Mouse (Mus musculus) CD4-positive, CD25-positive, alpha-beta regulatory T cell (primary cell): ENCODE measurements around the gene Fbxw17. TPM values are rescaled to one million over a fixed set of nuclear protein-coding genes. Genes with fewer than 3 reads are reported as not detected.

Experiments
- polyA plus RNA-seq: library from polyadenylated mRNA; unstranded; fragments of 100-300 nt; shearing (Covaris generic); gene quantifications from one replicate; pipeline ENCODE4 v1.2.1, GENCODE M21; 2017

The Fbxw17 gene
- polyA plus RNA-seq, result 28.8 TPM

DNA sequence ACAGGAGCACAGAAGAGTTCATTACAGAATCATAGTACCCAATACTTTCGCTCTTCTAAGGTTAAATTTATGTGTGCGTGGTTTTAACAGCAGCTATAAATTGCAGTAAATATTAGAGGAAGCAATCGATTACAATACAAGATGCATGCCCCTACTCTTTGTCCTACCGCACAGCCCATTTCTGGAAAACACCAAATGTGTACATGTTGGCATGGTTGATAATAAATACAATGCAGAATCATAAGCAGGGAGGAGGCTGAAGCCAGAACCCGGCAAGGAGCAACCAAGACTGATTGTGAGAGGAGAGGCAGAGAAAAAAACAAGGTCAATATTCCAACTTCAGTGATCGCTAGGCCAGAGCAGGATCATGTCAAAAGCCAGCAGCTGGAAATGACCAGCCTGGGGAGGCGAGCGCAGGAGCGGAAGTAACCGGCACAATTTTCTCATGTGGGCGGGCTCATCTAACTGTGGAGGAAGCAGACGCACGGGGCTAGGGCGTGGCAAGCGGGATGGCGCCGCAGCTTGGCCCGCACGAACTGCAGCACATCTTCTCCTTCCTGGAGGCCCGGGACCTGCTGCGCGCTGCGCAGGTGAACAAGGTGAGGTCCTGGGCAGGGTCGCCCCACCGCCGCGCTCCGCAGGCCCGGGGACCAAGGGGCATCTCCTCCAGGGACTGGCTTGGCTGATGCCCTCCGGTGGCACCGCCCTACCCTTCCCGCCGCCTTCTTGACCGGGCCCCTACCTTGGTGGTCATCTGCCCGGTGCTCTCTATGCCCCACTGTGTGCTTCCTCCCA, at the start of gene Fbxw17:
Fbxw17 (plus strand) TSS at position 476 of the 795 bp plus-strand sequence.

DNA sequence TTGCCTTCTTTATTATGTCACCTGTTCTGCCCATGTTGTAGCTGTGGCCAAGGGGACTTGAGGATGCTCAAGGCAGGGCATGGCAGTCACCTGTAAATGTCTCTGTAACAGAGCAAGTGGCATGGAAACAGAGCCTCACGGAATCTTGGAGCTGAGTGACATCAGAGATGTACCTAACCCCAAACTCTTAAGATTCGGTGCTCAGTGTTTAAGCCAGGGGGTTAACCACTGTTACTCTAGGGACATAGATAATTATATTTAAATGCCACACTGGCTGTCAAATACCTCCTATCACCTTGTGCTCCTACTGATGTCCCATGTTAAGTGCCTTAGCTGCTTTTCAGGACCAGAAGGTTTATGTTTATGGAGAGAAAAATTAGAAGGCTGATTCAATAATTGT, 26.1 kb downstream of the Fbxw17 start, which contains the start of gene Gm47429:
Gm47429 (minus strand) TSS at position 101 of the 400 bp plus-strand sequence.

GRCm38 (mm10) chr13:50467007-50467406, 49.3 kb downstream of the Fbxw17 start, which contains the start of gene Nutm2:
Nutm2 (plus strand) TSS chr13:50467307.

Other genes with a start within 250 kb of the Fbxw17 start
- not detected for gene Gm906, start 167.6 kb upstream of the Fbxw17 start, polyA plus RNA-seq
- not detected for gene Gm47429, start 26.0 kb downstream of the Fbxw17 start, polyA plus RNA-seq
- not detected for gene Nutm2, start 49.4 kb downstream of the Fbxw17 start, polyA plus RNA-seq
- gene Gm904, start 225.4 kb downstream of the Fbxw17 start, polyA plus RNA-seq, result not detected